Mouse (Mus musculus): ENCODE results near the gene Paf1. TPM values are rescaled to one million over a fixed set of nuclear protein-coding genes. Genes with fewer than 3 reads are reported as not detected.

Gene Paf1
- polyA plus RNA-seq, 1 experiment from 2014 or later, result 81.4 TPM

- peaks cover 5% of the 10 kb centered on the region for H3K4me1 ChIP-seq (ENCODE audit: control insufficient read depth, insufficient read depth, low read length)
- no peaks in the 10 kb centered on the region for H3K27me3 ChIP-seq (ENCODE audit: control insufficient read depth, insufficient read depth, low read length)
- H3K36me3 ChIP-seq (replicated peaks; ENCODE audit: control insufficient read depth, insufficient read depth, low read depth, low read length), result peaks cover 13% of the 10 kb centered on the region
- no peak overlapping the region for H3K27ac ChIP-seq (replicated peaks; ENCODE audit: low read depth, low read length)
- no peaks in the 10 kb centered on the region for H3K9me3 ChIP-seq (replicated peaks; ENCODE audit: control insufficient read depth, low read length)
- DNase-seq (ENCODE audit: low spot score) (no peak), ATAC-seq (replicated peaks; ENCODE audit: insufficient number of reproducible peaks, low FRiP score, low TSS enrichment, low read depth) (no peak)
- no peak overlapping the region for H3K9ac ChIP-seq (replicated peaks; ENCODE audit: low read length)
- WGBS, result 93% methylated on average over 3 of the region's 3 CpGs
- H3K4me2 ChIP-seq (ENCODE audit: low read depth, low read length), result no peak overlapping the region
- no peak overlapping the region for H3K4me3 ChIP-seq (ENCODE audit: low read depth, low read length)
Observed at GRCm38 (mm10) chr7:28354113-28354581, 38.6 kb upstream of the Paf1 start.

GRCm38 (mm10) chr7:28354596-28354995, 38.2 kb upstream of the Paf1 start:
- H3K4me3 ChIP-seq (ENCODE audit: low read depth, low read length), result no peak overlapping the region
- no peaks in the 10 kb centered on the region for H3K9me3 ChIP-seq (replicated peaks; ENCODE audit: control insufficient read depth, low read length)
- peaks cover 5% of the 10 kb centered on the region for H3K4me1 ChIP-seq (ENCODE audit: control insufficient read depth, insufficient read depth, low read length)
- H3K4me2 ChIP-seq (ENCODE audit: low read depth, low read length), result no peak overlapping the region
- no peaks in the 10 kb centered on the region for H3K27me3 ChIP-seq (ENCODE audit: control insufficient read depth, insufficient read depth, low read length)
- no peak overlapping the region for H3K9ac ChIP-seq (replicated peaks; ENCODE audit: low read length)
- H3K36me3 ChIP-seq (replicated peaks; ENCODE audit: control insufficient read depth, insufficient read depth, low read depth, low read length), result peaks cover 15% of the 10 kb centered on the region
- ATAC-seq (replicated peaks; ENCODE audit: insufficient number of reproducible peaks, low FRiP score, low TSS enrichment, low read depth) (no peak), DNase-seq (ENCODE audit: low spot score) (no peak)
- H3K27ac ChIP-seq (replicated peaks; ENCODE audit: low read depth, low read length), result no peak overlapping the region
- WGBS, result 91% methylated on average over 3 of the region's 3 CpGs

GRCm38 (mm10) chr7:28355221-28355620, 37.5 kb upstream of the Paf1 start:
- H3K4me3 ChIP-seq (ENCODE audit: low read depth, low read length), result no peak overlapping the region
- WGBS, result 90% methylated on average over 3 of the region's 3 CpGs

GRCm38 (mm10) chr7:28356981-28357380, 35.8 kb upstream of the Paf1 start:
- peak; percentile 46; the same call in 1 of the 2 replicates for ATAC-seq (replicated peaks; ENCODE audit: insufficient number of reproducible peaks, low FRiP score, low TSS enrichment, low read depth)
- Histone ChIP-seq H3K9ac (replicated peaks; ENCODE audit: low read length) (0 out of 2 replicates have a peak overlapping the region, but pooled peaks have one; percentile 22), H3K4me2 (ENCODE audit: low read depth, low read length) (no peak overlapping the region; the same call in 1 of the 2 replicates), H3K4me3 (ENCODE audit: low read depth, low read length) (no peak overlapping the region), H3K27me3 (ENCODE audit: control insufficient read depth, insufficient read depth, low read length) (no peaks in the 10 kb centered on the region), H3K9me3 (replicated peaks; ENCODE audit: control insufficient read depth, low read length) (no peaks in the 10 kb centered on the region), H3K4me1 (ENCODE audit: control insufficient read depth, insufficient read depth, low read length) (peaks cover 5% of the 10 kb centered on the region), H3K36me3 (replicated peaks; ENCODE audit: control insufficient read depth, insufficient read depth, low read depth, low read length) (peaks cover 35% of the 10 kb centered on the region), H3K27ac (replicated peaks; ENCODE audit: low read depth, low read length) (no peak overlapping the region)
- DNase-seq (ENCODE audit: low spot score), result peak; percentile 71
- WGBS, result 6% methylated on average over 5 of the region's 5 CpGs

More at GRCm38 (mm10) chr7:28355221-28355620, 37.5 kb upstream of the Paf1 start:
- no peak overlapping the region for H3K27ac ChIP-seq (replicated peaks; ENCODE audit: low read depth, low read length)
- peaks cover 21% of the 10 kb centered on the region for H3K36me3 ChIP-seq (replicated peaks; ENCODE audit: control insufficient read depth, insufficient read depth, low read depth, low read length)
- H3K9me3 ChIP-seq (replicated peaks; ENCODE audit: control insufficient read depth, low read length), result no peaks in the 10 kb centered on the region
- peaks cover 5% of the 10 kb centered on the region for H3K4me1 ChIP-seq (ENCODE audit: control insufficient read depth, insufficient read depth, low read length)
- H3K4me2 ChIP-seq (ENCODE audit: low read depth, low read length), result no peak overlapping the region
- no peak for ATAC-seq (replicated peaks; ENCODE audit: insufficient number of reproducible peaks, low FRiP score, low TSS enrichment, low read depth)
- no peak for DNase-seq (ENCODE audit: low spot score)
- H3K9ac ChIP-seq (replicated peaks; ENCODE audit: low read length), result no peak overlapping the region
- no peaks in the 10 kb centered on the region for H3K27me3 ChIP-seq (ENCODE audit: control insufficient read depth, insufficient read depth, low read length)

- Histone ChIP-seq H3K4me1 (ENCODE audit: control insufficient read depth, insufficient read depth, low read length) (peaks cover 5% of the 10 kb centered on the region), H3K36me3 (replicated peaks; ENCODE audit: control insufficient read depth, insufficient read depth, low read depth, low read length) (peaks cover 43% of the 10 kb centered on the region), H3K27me3 (ENCODE audit: control insufficient read depth, insufficient read depth, low read length) (no peaks in the 10 kb centered on the region), H3K9ac (replicated peaks; ENCODE audit: low read length) (no peak overlapping the region), H3K4me3 (ENCODE audit: low read depth, low read length) (no peak overlapping the region), H3K9me3 (replicated peaks; ENCODE audit: control insufficient read depth, low read length) (no peaks in the 10 kb centered on the region), H3K4me2 (ENCODE audit: low read depth, low read length) (no peak overlapping the region), H3K27ac (replicated peaks; ENCODE audit: low read depth, low read length) (0 out of 2 replicates have a peak overlapping the region, but pooled peaks have one; percentile 20)
- no peak for DNase-seq (ENCODE audit: low spot score)
- ATAC-seq (replicated peaks; ENCODE audit: insufficient number of reproducible peaks, low FRiP score, low TSS enrichment, low read depth), result no peak
- 5% methylated on average over 5 of the region's 5 CpGs for WGBS
Observed at GRCm38 (mm10) chr7:28357984-28358383, 34.8 kb upstream of the Paf1 start.

- Histone ChIP-seq H3K4me1 (ENCODE audit: control insufficient read depth, insufficient read depth, low read length) (peaks cover 5% of the 10 kb centered on the region), H3K4me2 (ENCODE audit: low read depth, low read length) (no peak overlapping the region), H3K27me3 (ENCODE audit: control insufficient read depth, insufficient read depth, low read length) (no peaks in the 10 kb centered on the region), H3K9me3 (replicated peaks; ENCODE audit: control insufficient read depth, low read length) (no peaks in the 10 kb centered on the region), H3K9ac (replicated peaks; ENCODE audit: low read length) (no peak overlapping the region), H3K27ac (replicated peaks; ENCODE audit: low read depth, low read length) (0 out of 2 replicates have a peak overlapping the region, but pooled peaks have one; percentile 13), H3K36me3 (replicated peaks; ENCODE audit: control insufficient read depth, insufficient read depth, low read depth, low read length) (peaks cover 39% of the 10 kb centered on the region), H3K4me3 (ENCODE audit: low read depth, low read length) (no peak overlapping the region)
- ATAC-seq (replicated peaks; ENCODE audit: insufficient number of reproducible peaks, low FRiP score, low TSS enrichment, low read depth) (no peak), DNase-seq (ENCODE audit: low spot score) (no peak)
- WGBS, result 64% methylated on average over 7 of the region's 7 CpGs
Observed at GRCm38 (mm10) chr7:28358431-28358830, 34.3 kb upstream of the Paf1 start.

- H3K4me1 ChIP-seq (ENCODE audit: control insufficient read depth, insufficient read depth, low read length), result peaks cover 5% of the 10 kb centered on the region
- H3K27ac ChIP-seq (replicated peaks; ENCODE audit: low read depth, low read length), result no peak overlapping the region
- no peak overlapping the region for H3K4me2 ChIP-seq (ENCODE audit: low read depth, low read length)
- ATAC-seq (replicated peaks; ENCODE audit: insufficient number of reproducible peaks, low FRiP score, low TSS enrichment, low read depth), result no peak
- H3K27me3 ChIP-seq (ENCODE audit: control insufficient read depth, insufficient read depth, low read length), result no peaks in the 10 kb centered on the region
- 96% methylated on average over 10 of the region's 10 CpGs for WGBS
- peaks cover 36% of the 10 kb centered on the region for H3K36me3 ChIP-seq (replicated peaks; ENCODE audit: control insufficient read depth, insufficient read depth, low read depth, low read length)
- no peaks in the 10 kb centered on the region for H3K9me3 ChIP-seq (replicated peaks; ENCODE audit: control insufficient read depth, low read length)
- no peak overlapping the region for H3K4me3 ChIP-seq (ENCODE audit: low read depth, low read length)
- H3K9ac ChIP-seq (replicated peaks; ENCODE audit: low read length), result no peak overlapping the region
- DNase-seq (ENCODE audit: low spot score), result no peak
Observed at GRCm38 (mm10) chr7:28359854-28360253, 32.9 kb upstream of the Paf1 start.

- Histone ChIP-seq H3K27ac (replicated peaks; ENCODE audit: low read depth, low read length) (no peak overlapping the region), H3K4me3 (ENCODE audit: low read depth, low read length) (no peak overlapping the region), H3K9me3 (replicated peaks; ENCODE audit: control insufficient read depth, low read length) (no peaks in the 10 kb centered on the region), H3K36me3 (replicated peaks; ENCODE audit: control insufficient read depth, insufficient read depth, low read depth, low read length) (peaks cover 39% of the 10 kb centered on the region), H3K27me3 (ENCODE audit: control insufficient read depth, insufficient read depth, low read length) (no peaks in the 10 kb centered on the region), H3K9ac (replicated peaks; ENCODE audit: low read length) (no peak overlapping the region), H3K4me2 (ENCODE audit: low read depth, low read length) (no peak overlapping the region), H3K4me1 (ENCODE audit: control insufficient read depth, insufficient read depth, low read length) (peaks cover 5% of the 10 kb centered on the region)
- no peak for DNase-seq (ENCODE audit: low spot score)
- WGBS, result 92% methylated on average over 6 of the region's 6 CpGs
- no peak for ATAC-seq (replicated peaks; ENCODE audit: insufficient number of reproducible peaks, low FRiP score, low TSS enrichment, low read depth)
Observed at GRCm38 (mm10) chr7:28360291-28360690, 32.5 kb upstream of the Paf1 start.
